Mouse (Mus musculus) liver (tissue): ENCODE measurements around the gene Nhsl2.
A peak's percentile ranks its signal among the peaks of the same experiment; 100 is the strongest.

Experiments used
- DNase-seq: peaks from one replicate; pipeline ENCODE4 v3.0.0-alpha.2; 2020; ENCODE audit warnings: mixed read lengths

The Nhsl2 gene

GRCm38 (mm10) chrX:102054009-102054408 lies 204.8 kb downstream of the Nhsl2 start:
- DNase-seq, result no peak

- peak; percentile 63 for DNase-seq
Measured at GRCm38 (mm10) chrX:102059437-102059836, 210.3 kb downstream of the Nhsl2 start.

GRCm38 (mm10) chrX:102060243-102060642 lies 211.1 kb downstream of the Nhsl2 start:
- DNase-seq, result no peak

- peak; percentile 20 for DNase-seq
Measured at GRCm38 (mm10) chrX:102060891-102061290, 211.7 kb downstream of the Nhsl2 start.

GRCm38 (mm10) chrX:102064062-102064461 lies 214.9 kb downstream of the Nhsl2 start:
- no peak for DNase-seq

GRCm38 (mm10) chrX:102065213-102065775 lies 216.1 kb downstream of the Nhsl2 start:
- DNase-seq, result no peak

- DNase-seq, result peak; percentile 63
Measured at GRCm38 (mm10) chrX:102066134-102066533, 216.9 kb downstream of the Nhsl2 start.

- DNase-seq, result no peak
Measured at GRCm38 (mm10) chrX:102067118-102067517, 217.9 kb downstream of the Nhsl2 start.

GRCm38 (mm10) chrX:102068811-102069540 lies 219.8 kb downstream of the Nhsl2 start:
- no peak for DNase-seq

- DNase-seq, result peak; percentile 65
Measured at GRCm38 (mm10) chrX:102070591-102071471, 221.6 kb downstream of the Nhsl2 start, which contains the start of gene Rtl5. Gene Rtl5 (minus strand): TSS chrX:102071304.

GRCm38 (mm10) chrX:102071517-102071916 lies 222.3 kb downstream of the Nhsl2 start:
- DNase-seq, result no peak

GRCm38 (mm10) chrX:102073605-102074325 lies 224.6 kb downstream of the Nhsl2 start:
- no peak for DNase-seq

- DNase-seq, result no peak
Measured at GRCm38 (mm10) chrX:102074435-102074834, 225.2 kb downstream of the Nhsl2 start.

GRCm38 (mm10) chrX:102075158-102075557 lies 226.0 kb downstream of the Nhsl2 start:
- DNase-seq, result no peak

GRCm38 (mm10) chrX:102076886-102077765 lies 227.9 kb downstream of the Nhsl2 start:
- no peak for DNase-seq

- no peak for DNase-seq
Measured at GRCm38 (mm10) chrX:102081076-102081475, 231.9 kb downstream of the Nhsl2 start.

GRCm38 (mm10) chrX:102081573-102082279 lies 232.5 kb downstream of the Nhsl2 start:
- no peak for DNase-seq

- DNase-seq, result no peak
Measured at GRCm38 (mm10) chrX:102082340-102082739, 233.2 kb downstream of the Nhsl2 start.

GRCm38 (mm10) chrX:102085798-102086443 lies 236.7 kb downstream of the Nhsl2 start:
- no peak for DNase-seq

- DNase-seq, result no peak
Measured at GRCm38 (mm10) chrX:102090605-102091004, 241.4 kb downstream of the Nhsl2 start.
